Mouse (Mus musculus) intestine, embryonic 16.5 days (tissue): ENCODE results near the gene Gprasp1. TPM values are rescaled to one million over a fixed set of nuclear protein-coding genes. Genes with fewer than 3 reads are reported as not detected.
"Not testable (repeated sequence)": the region's sequence is repeated elsewhere in the genome, so short reads cannot be mapped to it uniquely, and the experiment has no call there.

Experiments
- ATAC-seq: fragments of 200-750 bp; cut with Nextera tagmentation; 2 replicates; pipeline ENCODE4 v1.8.0; 2017; ENCODE audit warnings: moderate TSS enrichment, moderate library complexity
- H3K27ac ChIP-seq: fragments of 300-500 bp; sonication (generic); 2 replicates; pipeline ENCODE4 v1.5.1; 2014; ENCODE audit warnings: mild to moderate bottlenecking, low read length
- H3K27me3 ChIP-seq: fragments of 300-500 bp; sonication (generic); replicated peaks from 2 replicates; pipeline ENCODE4 v1.6.1; 2014; ENCODE audit warnings: low read length, control low read depth, mixed read lengths; ENCODE audit not compliant: control insufficient read depth, insufficient read depth
- H3K36me3 ChIP-seq: fragments of 300-500 bp; sonication (generic); 2 replicates; pipeline ENCODE4 v1.6.1; 2014; ENCODE audit warnings: low read length, control low read depth; ENCODE audit not compliant: control insufficient read depth, insufficient read depth
- H3K4me1 ChIP-seq: fragments of 300-500 bp; sonication (generic); 2 replicates; pipeline ENCODE4 v1.6.1; 2014; ENCODE audit warnings: low read length, control low read depth, mixed read lengths; ENCODE audit not compliant: control insufficient read depth, insufficient read depth
- H3K4me2 ChIP-seq: fragments of 300-500 bp; sonication (generic); 2 replicates; pipeline ENCODE4 v1.6.1; 2014; ENCODE audit warnings: low read depth, low read length, control low read depth
- H3K4me3 ChIP-seq: fragments of 300-500 bp; sonication (generic); 2 replicates; pipeline ENCODE4 v1.5.1; 2014; ENCODE audit warnings: mild to moderate bottlenecking, low read length
- H3K9ac ChIP-seq: fragments of 300-500 bp; sonication (generic); 2 replicates; pipeline ENCODE4 v1.6.1; 2014; ENCODE audit warnings: low read depth, low read length
- H3K9me3 ChIP-seq: fragments of 300-500 bp; sonication (generic); 2 replicates; pipeline ENCODE4 v1.6.1; 2016; ENCODE audit warnings: low read length, control low read depth; ENCODE audit not compliant: control insufficient read depth
- WGBS: fragments of 180-500 bp; shearing (Covaris S2); extraction: QIAGEN DNeasy Blood & Tissue Kit; methylation state at CpG from one replicate; pipeline ENCODE4 v1.1.7; 2014; 5-methylcytosine and 5-hydroxymethylcytosine counted together
- polyA plus RNA-seq: library from polyadenylated mRNA; unstranded; fragments of >200 nt; fragmentation: Nextera tagmentation; extraction: Ambion mirVana; gene quantifications from 2 replicates; pipeline ENCODE4 v1.2.1, GENCODE M21; 2015

Gene Gprasp1
- polyA plus RNA-seq, 1 experiment from 2014 or later, result 20.9 TPM

GRCm38 (mm10) chrX:135752832-135753231 lies 10.3 kb downstream of the Gprasp1 start:
- H3K27me3 ChIP-seq, result no peaks in the 10 kb centered on the region
- no peaks in the 10 kb centered on the region for H3K36me3 ChIP-seq
- H3K4me2 ChIP-seq, result no peak overlapping the region
- H3K4me3 ChIP-seq, result no peak overlapping the region
- no peaks in the 10 kb centered on the region for H3K4me1 ChIP-seq
- WGBS, result 6% methylated on average over 2 of the region's 2 CpGs
- ATAC-seq, result no peak
- H3K9me3 ChIP-seq, result no peaks in the 10 kb centered on the region
- H3K27ac ChIP-seq, result no peak overlapping the region
- H3K9ac ChIP-seq, result no peak overlapping the region

- Histone ChIP-seq H3K4me2 (no peak overlapping the region), H3K36me3 (no peaks in the 10 kb centered on the region), H3K9me3 (no peaks in the 10 kb centered on the region), H3K27ac (no peak overlapping the region), H3K4me1 (no peaks in the 10 kb centered on the region), H3K4me3 (no peak overlapping the region), H3K27me3 (no peaks in the 10 kb centered on the region), H3K9ac (no peak overlapping the region)
- ATAC-seq, result no peak
These were observed 19.2 kb downstream of the Gprasp1 start for GRCm38 (mm10) chrX:135761707-135762106.

- no peaks in the 10 kb centered on the region for H3K36me3 ChIP-seq
- no peaks in the 10 kb centered on the region for H3K27me3 ChIP-seq
- H3K27ac ChIP-seq, result no peak overlapping the region
- H3K4me2 ChIP-seq, result no peak overlapping the region
- H3K4me3 ChIP-seq, result no peak overlapping the region
- no peak overlapping the region for H3K9ac ChIP-seq
- no peaks in the 10 kb centered on the region for H3K9me3 ChIP-seq
- 56% methylated on average over 3 of the region's 3 CpGs for WGBS
- peak; percentile 93 for ATAC-seq
- no peaks in the 10 kb centered on the region for H3K4me1 ChIP-seq
These were observed 25.6 kb downstream of the Gprasp1 start for GRCm38 (mm10) chrX:135768043-135768548.

- 61% methylated on average over 2 of the region's 2 CpGs for WGBS
- no peak overlapping the region for H3K27ac ChIP-seq
- peak; percentile 90 for ATAC-seq
- no peak overlapping the region for H3K4me2 ChIP-seq
- no peak overlapping the region for H3K4me3 ChIP-seq
- no peak overlapping the region for H3K9ac ChIP-seq
- H3K27me3 ChIP-seq, result no peaks in the 10 kb centered on the region
- no peaks in the 10 kb centered on the region for H3K9me3 ChIP-seq
- no peaks in the 10 kb centered on the region for H3K4me1 ChIP-seq
- no peaks in the 10 kb centered on the region for H3K36me3 ChIP-seq
These were observed 26.0 kb downstream of the Gprasp1 start for GRCm38 (mm10) chrX:135768565-135768964.

- Histone ChIP-seq H3K36me3 (no peaks in the 10 kb centered on the region), H3K27ac (no peak overlapping the region), H3K9me3 (no peaks in the 10 kb centered on the region), H3K4me1 (no peaks in the 10 kb centered on the region), H3K4me2 (no peak overlapping the region), H3K4me3 (no peak overlapping the region), H3K9ac (no peak overlapping the region), H3K27me3 (no peaks in the 10 kb centered on the region)
- ATAC-seq, result no peak
These were observed 49.0 kb downstream of the Gprasp1 start for GRCm38 (mm10) chrX:135791536-135791935.

GRCm38 (mm10) chrX:135792326-135792725 lies 49.8 kb downstream of the Gprasp1 start:
- Histone ChIP-seq H3K36me3 (no peaks in the 10 kb centered on the region), H3K9ac (no peak overlapping the region), H3K4me1 (no peaks in the 10 kb centered on the region), H3K4me3 (no peak overlapping the region), H3K27me3 (no peaks in the 10 kb centered on the region), H3K27ac (no peak overlapping the region), H3K9me3 (no peaks in the 10 kb centered on the region), H3K4me2 (no peak overlapping the region)
- 55% methylated on average over 6 of the region's 6 CpGs for WGBS
- ATAC-seq, result no peak

GRCm38 (mm10) chrX:135795591-135796304 lies 53.2 kb downstream of the Gprasp1 start:
- Histone ChIP-seq H3K9ac (peak overlapping the region; percentile 64), H3K4me3 (peak overlapping the region; percentile 53), H3K4me2 (peak overlapping the region; percentile 58)
- WGBS, result 23% methylated on average over 25 of the region's 27 CpGs
- H3K27me3 ChIP-seq, H3K4me1 ChIP-seq, H3K36me3 ChIP-seq, H3K27ac ChIP-seq, H3K9me3 ChIP-seq: not testable (repeated sequence)
- peak; percentile 88 for ATAC-seq

- not testable (repeated sequence) for H3K4me1 ChIP-seq, H3K9me3 ChIP-seq, H3K36me3 ChIP-seq, H3K27me3 ChIP-seq, H3K27ac ChIP-seq
- Histone ChIP-seq H3K4me2 (peak overlapping the region; percentile 58), H3K9ac (peak overlapping the region; percentile 64), H3K4me3 (peak overlapping the region; percentile 53)
- 19% methylated on average over 22 of the region's 26 CpGs for WGBS
- ATAC-seq, result peak; percentile 76
These were observed 54.0 kb downstream of the Gprasp1 start for GRCm38 (mm10) chrX:135796305-135797211.

- H3K9ac ChIP-seq, result peak within 1 kb of the TSS; percentile 64
- not testable (repeated sequence) for H3K27me3 ChIP-seq, H3K27ac ChIP-seq, H3K4me1 ChIP-seq, H3K36me3 ChIP-seq, H3K9me3 ChIP-seq
- H3K4me2 ChIP-seq, result peak within 1 kb of the TSS; percentile 58
- 4% methylated on average over 3 of the region's 5 CpGs for WGBS
- H3K4me3 ChIP-seq, result peak within 1 kb of the TSS; percentile 53
- ATAC-seq, result 0 out of 2 replicates have a peak, but pooled peaks have one; percentile 30
These were observed 54.7 kb downstream of the Gprasp1 start, which contains the start of gene Bhlhb9 for GRCm38 (mm10) chrX:135797212-135797644. Gene Bhlhb9 (plus strand): TSS chrX:135797594.
